24 mouse cellular contexts compared by ENCODE assay signal in genomic region chr13:111948395-111948794, GRCm38 (mm10).
"Had no signal": no experiment of that assay in that cellular context is flagged by ENCODE, and none has a peak within 500 bp of the region (broad histone marks: within the 10 kb centered on the region; RNA-seq: fewer than 3 reads in every experiment).

No protein-coding gene starts in this region.

- H3K4me2 ChIP-seq: heart, embryonic 12.5 days; hindbrain, embryonic 13.5 days; hindbrain, embryonic 15.5 days; limb, embryonic 13.5 days; limb, embryonic 15.5 days; liver, embryonic 11.5 days; liver, embryonic 15.5 days had no signal

- H3K9ac ChIP-seq: heart, embryonic 12.5 days; hindbrain, embryonic 13.5 days; hindbrain, embryonic 15.5 days; limb, embryonic 13.5 days; limb, embryonic 15.5 days; liver, embryonic 15.5 days had no signal

- H3K27ac ChIP-seq: gastrocnemius, adult 2 months; heart, embryonic 10.5 days; hindbrain, embryonic 13.5 days; hindbrain, embryonic 15.5 days; hindbrain, postnatal 0 days; layer of hippocampus, adult 2 months; left cerebral cortex, adult 2 months; limb, embryonic 13.5 days; limb, embryonic 15.5 days; liver, embryonic 15.5 days had no signal

- H3K4me3 ChIP-seq: gastrocnemius, adult 2 months; heart, embryonic 10.5 days; heart, embryonic 12.5 days; hindbrain, embryonic 13.5 days; hindbrain, embryonic 15.5 days; layer of hippocampus, adult 2 months; left cerebral cortex, adult 2 months; limb, embryonic 13.5 days; limb, embryonic 15.5 days; liver, embryonic 15.5 days had no signal

- H3K27me3 ChIP-seq: heart, embryonic 12.5 days; hindbrain, embryonic 13.5 days; hindbrain, embryonic 15.5 days; limb, embryonic 13.5 days; limb, embryonic 15.5 days had no signal

- ATAC-seq: hindbrain, postnatal 0 days had no signal

- DNase-seq: gastrocnemius, adult 2 months; gastrocnemius, postnatal 10 days; gastrocnemius, postnatal 25 days; heart, adult 18-20 months; heart, postnatal 10 days; heart, postnatal 4 days; kidney, adult 18-20 months; kidney, adult 8-10 months; kidney, postnatal 10 days; kidney, postnatal 25 days; kidney, postnatal 4 days; left cerebral cortex, postnatal 4 days; lung, adult 18-20 months had no signal

- H3K9me3 ChIP-seq: heart, embryonic 10.5 days; heart, embryonic 12.5 days; hindbrain, embryonic 13.5 days; hindbrain, embryonic 15.5 days; limb, embryonic 13.5 days; limb, embryonic 15.5 days; liver, embryonic 15.5 days had no signal

- H3K36me3 ChIP-seq: heart, embryonic 10.5 days; heart, embryonic 12.5 days; hindbrain, embryonic 13.5 days; hindbrain, embryonic 15.5 days; limb, embryonic 13.5 days; limb, embryonic 15.5 days; liver, embryonic 15.5 days had no signal
